Mouse (Mus musculus) heart, embryonic 11.5 days (tissue): Measurements from ENCODE around the gene Igf2. TPM values are rescaled to one million over a fixed set of nuclear protein-coding genes. Genes with fewer than 3 reads are reported as not detected.

Source experiments
- ATAC-seq: fragments of 200-750 bp; cut with Nextera tagmentation; replicated peaks from 2 replicates; pipeline ENCODE4 v1.8.0; 2017; ENCODE audit warnings: moderate library complexity; ENCODE audit not compliant: insufficient number of reproducible peaks, low FRiP score, low TSS enrichment
- H3K27ac ChIP-seq: fragments of 300-500 bp; sonication (generic); 2 replicates; pipeline ENCODE4 v1.5.1; 2014; ENCODE audit warnings: mild to moderate bottlenecking, low read depth, low read length
- H3K27me3 ChIP-seq: fragments of 300-500 bp; sonication (generic); 2 replicates; pipeline ENCODE4 v1.6.1; 2014; ENCODE audit warnings: mild to moderate bottlenecking, low read length, mixed read lengths; ENCODE audit not compliant: control insufficient read depth, insufficient read depth
- H3K36me3 ChIP-seq: fragments of 300-500 bp; sonication (generic); 2 replicates; pipeline ENCODE4 v1.6.1; 2014; ENCODE audit warnings: mild to moderate bottlenecking, low read length, moderate library complexity, mixed read lengths; ENCODE audit not compliant: control insufficient read depth, insufficient read depth
- H3K4me1 ChIP-seq: fragments of 300-500 bp; sonication (generic); 2 replicates; pipeline ENCODE4 v1.6.1; 2014; ENCODE audit warnings: low read length; ENCODE audit not compliant: control insufficient read depth, insufficient read depth
- H3K4me2 ChIP-seq: fragments of 300-500 bp; sonication (generic); 2 replicates; pipeline ENCODE4 v1.6.1; 2014; ENCODE audit warnings: mild to moderate bottlenecking, moderate library complexity
- H3K4me3 ChIP-seq: fragments of 300-500 bp; sonication (generic); 2 replicates; pipeline ENCODE4 v1.5.1; 2014; ENCODE audit warnings: low read depth, low read length
- H3K9ac ChIP-seq: fragments of 300-500 bp; sonication (generic); 2 replicates; pipeline ENCODE4 v1.6.1; 2014; ENCODE audit warnings: mild to moderate bottlenecking, low read depth, low read length, moderate library complexity
- H3K9me3 ChIP-seq: fragments of 300-500 bp; sonication (generic); replicated peaks from 2 replicates; pipeline ENCODE4 v1.6.1; 2016; ENCODE audit warnings: low read length; ENCODE audit not compliant: control insufficient read depth
- WGBS: fragments of 180-500 bp; shearing (Covaris S2); extraction: QIAGEN DNeasy Blood & Tissue Kit; methylation state at CpG from one replicate; pipeline ENCODE4 v1.1.7; 2014; ENCODE audit not compliant: insufficient replicate concordance; 5-methylcytosine and 5-hydroxymethylcytosine counted together
- microRNA counts: library from miRNA; unstranded; fragments of <30 nt; microRNA quantifications from one replicate; lab custom pipeline; 2015
- microRNA-seq: library from miRNA; unstranded; fragments of <30 nt; microRNA quantifications from one replicate; pipeline ENCODE4, GENCODE M21; 2016; ENCODE audit warnings: borderline number of aligned reads
- polyA plus RNA-seq: library from polyadenylated mRNA; unstranded; fragments of >200 nt; fragmentation: Nextera tagmentation; extraction: Ambion mirVana; gene quantifications from 2 replicates; pipeline ENCODE4 v1.2.1, GENCODE M21; 2014

Igf2 gene
- polyA plus RNA-seq, 1 experiment from 2014 or later = 1,138 TPM

GRCm38 (mm10) chr7:142622180-142622579 lies 44.4 kb downstream of the Igf2 start:
- no peak for ATAC-seq
- no peaks in the 10 kb centered on the region for H3K36me3 ChIP-seq
- H3K9ac ChIP-seq = no peak overlapping the region
- H3K4me1 ChIP-seq = no peaks in the 10 kb centered on the region
- H3K4me2 ChIP-seq = no peak overlapping the region
- no peaks in the 10 kb centered on the region for H3K9me3 ChIP-seq
- no peak overlapping the region for H3K27ac ChIP-seq
- no peaks in the 10 kb centered on the region for H3K27me3 ChIP-seq
- H3K4me3 ChIP-seq = no peak overlapping the region
- 75% methylated on average over 4 of the region's 4 CpGs for WGBS

DNA sequence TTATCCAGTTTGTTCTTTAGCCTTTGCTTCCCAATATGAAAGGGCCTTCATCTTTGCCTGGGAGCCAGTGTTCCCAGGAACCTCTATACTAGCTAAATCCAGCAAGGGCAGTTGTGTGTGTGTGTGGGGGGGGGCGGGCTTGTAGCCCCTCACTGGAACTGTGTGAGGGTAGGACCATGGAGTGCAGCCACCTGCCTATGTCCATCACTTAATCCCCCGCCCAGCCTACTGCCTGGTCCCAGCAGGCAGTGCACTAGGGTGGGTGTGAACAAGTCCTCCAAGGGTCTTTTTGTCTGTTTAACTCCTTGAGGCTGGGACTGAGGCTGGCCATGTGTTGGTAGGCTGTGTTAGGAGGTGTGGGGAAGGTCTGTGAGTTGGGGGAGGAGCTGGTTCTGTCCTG lies 53.5 kb downstream of the Igf2 start:
- H3K27ac ChIP-seq = no peak overlapping the region

DNA sequence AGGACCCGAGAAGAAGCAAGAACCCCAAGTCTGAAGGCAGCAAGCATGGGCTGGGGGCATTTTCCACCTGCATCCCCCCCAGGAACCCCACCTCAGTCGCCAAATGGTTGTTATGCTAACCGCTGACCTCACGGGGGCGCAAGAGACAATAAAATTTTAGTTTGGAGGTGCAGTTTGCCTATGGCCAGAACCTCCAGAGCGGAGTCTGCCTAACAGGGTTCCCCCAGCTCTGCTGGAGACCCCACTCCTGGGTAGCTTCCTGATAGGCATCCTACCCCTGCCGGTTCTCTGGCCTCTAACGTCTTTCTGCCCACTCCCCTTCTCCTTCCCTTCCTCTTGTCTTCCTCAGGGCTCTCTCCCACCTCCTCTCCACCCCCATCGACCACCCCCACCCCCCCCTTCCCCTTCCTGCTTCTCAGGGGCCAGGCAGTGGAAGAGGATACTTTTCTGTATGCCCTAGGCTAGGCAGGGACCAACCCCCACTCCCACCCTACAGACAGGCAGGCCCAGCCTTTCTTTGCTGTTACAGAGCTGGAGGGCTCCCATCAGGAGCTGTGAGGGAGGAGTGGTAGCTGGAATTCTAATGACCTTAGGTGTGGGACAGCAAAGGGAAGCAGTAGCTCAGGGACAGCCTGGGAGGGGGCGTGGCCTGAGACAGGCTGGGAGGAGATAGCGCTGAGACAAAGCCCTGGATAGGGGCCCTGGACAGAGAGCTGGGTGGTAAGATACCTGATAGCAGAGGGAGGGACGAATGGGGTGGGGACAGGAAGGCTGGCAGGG lies 55.8 kb downstream of the Igf2 start:
- H3K4me1 ChIP-seq = peaks cover 30% of the 10 kb centered on the region

More for the DNA sequence above, 53.5 kb downstream of the Igf2 start:
- H3K27me3 ChIP-seq = no peaks in the 10 kb centered on the region
- no peak for ATAC-seq
- H3K4me2 ChIP-seq = no peak overlapping the region
- H3K9me3 ChIP-seq = no peaks in the 10 kb centered on the region
- H3K4me3 ChIP-seq = no peak overlapping the region
- 63% methylated on average over 2 of the region's 2 CpGs for WGBS
- H3K9ac ChIP-seq = no peak overlapping the region
- H3K36me3 ChIP-seq = no peaks in the 10 kb centered on the region
- H3K4me1 ChIP-seq = peaks cover 28% of the 10 kb centered on the region

GRCm38 (mm10) chr7:142600921-142601320 lies 65.7 kb downstream of the Igf2 start:
- no peaks in the 10 kb centered on the region for H3K36me3 ChIP-seq
- no peak overlapping the region for H3K4me3 ChIP-seq
- no peak for ATAC-seq
- 77% methylated on average over 2 of the region's 2 CpGs for WGBS
- no peaks in the 10 kb centered on the region for H3K27me3 ChIP-seq
- no peaks in the 10 kb centered on the region for H3K9me3 ChIP-seq
- H3K4me2 ChIP-seq = no peak overlapping the region
- H3K27ac ChIP-seq = no peak overlapping the region
- peaks cover 6% of the 10 kb centered on the region; the same call in 1 of the 2 replicates for H3K4me1 ChIP-seq
- no peak overlapping the region for H3K9ac ChIP-seq

More for the DNA sequence above, 55.8 kb downstream of the Igf2 start:
- Histone ChIP-seq H3K27ac (peak overlapping the region; percentile 88), H3K4me3 (0 out of 2 replicates have a peak overlapping the region, but pooled peaks have one; percentile 18), H3K27me3 (no peaks in the 10 kb centered on the region), H3K36me3 (no peaks in the 10 kb centered on the region), H3K9ac (peak overlapping the region; percentile 67), H3K4me2 (peak overlapping the region; percentile 54), H3K9me3 (no peaks in the 10 kb centered on the region)
- WGBS = 2% methylated on average over 12 of the region's 12 CpGs
- ATAC-seq = peak; percentile 97

MicroRNAs encoded within 50 kb of the gene (microRNA counts, 519-probe panel; counts per million panel counts)
- microRNA mmu-miR-483 (lab: Ali Mortazavi, UCI) = 4,231 counts per million, percentile 33 among the panel's probes with 10 or more counts

Small RNA genes lying within 50 kb of the gene (microRNA-seq; reads per million reads assigned to microRNA genes)
- gene Mir483 = 9,786 reads per million, percentile 96 among the genes with 10 or more reads in this experiment

Other genes with a start within 250 kb of the Igf2 start
- gene Syt8, start 232.0 kb downstream of the Igf2 start, polyA plus RNA-seq = 0.26 and 0.31 TPM in 2 replicates
- gene Tnni2, start 225.0 kb downstream of the Igf2 start, polyA plus RNA-seq = 46.1 and 51.6 TPM in 2 replicates
- 31.4 and 32.1 TPM in 2 replicates for gene Lsp1, start 206.0 kb downstream of the Igf2 start, polyA plus RNA-seq
- gene Tnnt3, start 168.0 kb downstream of the Igf2 start, polyA plus RNA-seq = 16.0 and 16.3 TPM in 2 replicates
- 15.4 and 19.3 TPM in 2 replicates for gene Mrpl23, start 134.1 kb downstream of the Igf2 start, polyA plus RNA-seq
- 0.16 and 0.37 TPM in 2 replicates for gene Gm49394, start 3.1 kb upstream of the Igf2 start, polyA plus RNA-seq
- gene Ins2, start 76.6 kb upstream of the Igf2 start, polyA plus RNA-seq = not detected in 2 replicates